Mouse (Mus musculus) heart, adult 2 months (tissue): ENCODE results near the gene Srsf7. TPM values are rescaled to one million over a fixed set of nuclear protein-coding genes. Genes with fewer than 3 reads are reported as not detected.

Source experiments
- DNase-seq, 2 experiments: peaks; one replicate each; pipeline ENCODE4 v3.0.0; 2021
- H3K27ac ChIP-seq: fragments of 200-600 bp; 2 replicates; pipeline ENCODE4 v1.8.1; 2022
- H3K27me3 ChIP-seq: fragments of 200-500 bp; 2 replicates; pipeline ENCODE4 v1.6.1; 2012; ENCODE audit warnings: mild to moderate bottlenecking, low read length, inconsistent platforms, mixed read lengths; ENCODE audit not compliant: control insufficient read depth, insufficient read depth
- H3K36me3 ChIP-seq: fragments of 200-500 bp; 2 replicates; pipeline ENCODE4 v1.6.1; 2012; ENCODE audit warnings: low read length, inconsistent platforms; ENCODE audit not compliant: control insufficient read depth, insufficient read depth
- H3K4me1 ChIP-seq: fragments of 200-500 bp; 2 replicates; pipeline ENCODE4 v1.6.1; 2011; ENCODE audit warnings: low read length; ENCODE audit not compliant: control insufficient read depth, insufficient read depth
- H3K4me3 ChIP-seq: fragments of 200-600 bp; 2 replicates; pipeline ENCODE4 v1.8.1; 2022
- H3K79me2 ChIP-seq: fragments of 200-500 bp; replicated peaks from 2 replicates; pipeline ENCODE4 v1.6.1; 2012; ENCODE audit warnings: mild to moderate bottlenecking, inconsistent platforms, low read length, moderate library complexity, mixed read lengths; ENCODE audit not compliant: control insufficient read depth, insufficient read depth
- H3K9ac ChIP-seq: fragments of 200-500 bp; 2 replicates; pipeline ENCODE4 v1.6.1; 2012; ENCODE audit warnings: low read depth, mild to moderate bottlenecking, control low read depth, inconsistent platforms, low read length, mixed read lengths
- CTCF ChIP-seq: fragments of 200-600 bp; IDR thresholded peaks from 2 replicates; pipeline ENCODE4 v1.8.1; 2022; ENCODE audit warnings: antibody characterized with exemption, mild to moderate bottlenecking, moderate library complexity
- EP300 ChIP-seq: fragments of 200-500 bp; IDR thresholded peaks from 2 replicates; pipeline ENCODE4 v1.6.1; 2011; ENCODE audit warnings: low read depth, low read length, control low read depth; ENCODE audit not compliant: insufficient read depth
- POLR2A ChIP-seq: fragments of 200-500 bp; IDR thresholded peaks from 2 replicates; pipeline ENCODE4 v1.6.1; 2011; ENCODE audit warnings: mild to moderate bottlenecking, low read depth, low read length, control low read depth; ENCODE audit not compliant: insufficient read depth
- WGBS: fragments of 180-500 bp; shearing (Covaris S2); methylation state at CpG from one replicate; pipeline ENCODE4 v1.1.7; 2018; 5-methylcytosine and 5-hydroxymethylcytosine counted together
- intact Hi-C: fragments of 180-260 bp; cut with DNase I; formaldehyde crosslinking; loops from one replicate; pipeline ENCODE4 v1.15.1; 2025
- polyA plus RNA-seq: library from polyadenylated mRNA; depleted of rRNA; stranded (reverse); fragments of >200 nt; gene quantifications from 2 replicates; pipeline ENCODE4 v1.2.3, GENCODE M21; 2012
- total RNA-seq, 2 experiments: library from RNA; stranded (reverse); gene quantifications; 2 replicates each; pipeline ENCODE4 v1.2.3; 2021

Gene Srsf7
- total and polyA plus RNA-seq, 3 experiments: 27.4 to 44.5 (median 38.5) TPM

- Histone ChIP-seq H3K79me2 (no peaks in the 10 kb centered on the region), H3K27me3 (no peaks in the 10 kb centered on the region), H3K9ac (no peak overlapping the region), H3K27ac (no peak overlapping the region), H3K4me1 (peaks cover 20% of the 10 kb centered on the region), H3K36me3 (no peaks in the 10 kb centered on the region; the same call in none of the 2 replicates), H3K4me3 (no peak overlapping the region)
- no peak for DNase-seq
- intact Hi-C loops: no loop called here
- WGBS: 45% methylated on average over 8 of the region's 8 CpGs
- TF ChIP-seq EP300 (no peak), POLR2A (no peak), CTCF (no peak)
Measured at GRCm38 (mm10) chr17:80163991-80164390, 43.1 kb downstream of the Srsf7 start.

DNA sequence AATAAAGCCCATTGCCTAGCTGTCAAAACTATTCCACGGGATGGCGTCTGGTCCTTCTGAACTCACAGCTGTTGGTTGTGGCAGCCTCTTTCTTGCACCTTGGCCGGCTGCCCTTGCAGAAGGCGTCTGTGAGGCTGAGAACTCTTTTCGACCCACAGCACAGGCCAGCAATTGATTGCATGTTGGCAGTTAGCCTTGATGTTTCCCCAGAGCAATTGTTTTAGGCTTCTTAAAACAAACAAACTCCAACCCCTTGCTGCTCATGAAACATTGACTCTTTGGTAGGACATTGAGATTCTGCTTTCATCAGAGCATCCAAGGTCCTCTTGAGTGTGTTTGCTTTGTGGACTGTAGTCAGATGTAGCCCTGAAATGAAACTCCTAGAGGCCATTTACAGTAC, 46.7 kb downstream of the Srsf7 start:
- no peak overlapping the region for H3K4me3 ChIP-seq
- H3K9ac ChIP-seq: no peak overlapping the region
- WGBS: 10% methylated on average over 5 of the region's 5 CpGs
- intact Hi-C loops: no loop called here
- no peaks in the 10 kb centered on the region for H3K27me3 ChIP-seq
- H3K4me1 ChIP-seq: peaks cover 11% of the 10 kb centered on the region
- TF ChIP-seq EP300 (peak; percentile 82), POLR2A (no peak), CTCF (peak; percentile 45)
- peak; percentile 82 to 89 for DNase-seq
- H3K36me3 ChIP-seq: no peaks in the 10 kb centered on the region; the same call in 1 of the 2 replicates
- no peaks in the 10 kb centered on the region for H3K79me2 ChIP-seq
- peak overlapping the region; percentile 40 for H3K27ac ChIP-seq

DNA sequence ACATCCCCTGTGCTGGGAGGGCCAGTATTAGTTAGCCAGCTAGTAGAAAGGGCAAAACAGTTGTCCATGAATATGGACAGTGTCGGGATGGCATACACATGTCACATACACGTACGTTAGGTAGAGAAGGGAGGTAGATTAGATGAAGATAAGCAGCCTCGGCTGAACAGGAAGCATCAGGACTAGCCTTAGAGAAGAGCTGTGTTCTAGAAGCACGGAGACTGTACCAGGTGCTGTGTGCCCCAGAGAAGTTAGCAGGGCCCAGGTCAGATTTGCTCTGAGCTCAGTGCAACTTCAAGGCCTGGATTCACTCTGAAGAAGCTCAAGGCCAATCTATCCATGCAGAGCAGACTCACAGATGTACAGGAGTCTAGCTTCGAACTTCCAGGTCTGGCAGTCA, 49.6 kb downstream of the Srsf7 start:
- peaks cover 6% of the 10 kb centered on the region for H3K4me1 ChIP-seq
- intact Hi-C loops: no loop called here
- H3K27ac ChIP-seq: no peak overlapping the region
- no peak overlapping the region for H3K4me3 ChIP-seq
- no peaks in the 10 kb centered on the region for H3K36me3 ChIP-seq
- no peaks in the 10 kb centered on the region for H3K79me2 ChIP-seq
- TF ChIP-seq POLR2A (no peak), EP300 (no peak), CTCF (no peak)
- no peak overlapping the region for H3K9ac ChIP-seq
- DNase-seq: no peak
- WGBS: 78% methylated on average over 6 of the region's 6 CpGs
- H3K27me3 ChIP-seq: no peaks in the 10 kb centered on the region

DNA sequence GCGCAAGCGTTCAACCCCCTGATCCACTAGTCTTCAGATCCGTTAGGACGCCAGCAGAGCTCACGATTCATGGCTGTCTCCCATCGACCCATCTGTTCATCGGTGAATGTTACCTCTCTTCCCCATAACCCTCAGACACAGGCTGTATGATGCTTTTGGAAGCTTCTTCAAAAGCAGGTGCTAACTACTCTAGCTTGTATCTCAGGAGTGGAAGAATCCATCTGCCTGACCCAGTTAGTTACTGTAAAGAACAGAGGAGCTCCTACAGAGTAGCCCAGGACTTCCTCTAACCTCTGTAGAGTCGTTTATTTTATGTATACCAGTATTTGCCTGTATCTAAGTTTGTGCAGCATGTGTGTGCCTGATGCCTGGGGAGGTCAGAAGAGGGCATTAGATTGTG, 50.2 kb downstream of the Srsf7 start:
- WGBS: 87% methylated on average over 8 of the region's 8 CpGs

GRCm38 (mm10) chr17:80153631-80154030, 53.5 kb downstream of the Srsf7 start:
- Histone ChIP-seq H3K27ac (no peak overlapping the region), H3K9ac (no peak overlapping the region), H3K4me3 (no peak overlapping the region), H3K27me3 (no peaks in the 10 kb centered on the region), H3K36me3 (no peaks in the 10 kb centered on the region), H3K4me1 (no peaks in the 10 kb centered on the region), H3K79me2 (no peaks in the 10 kb centered on the region)
- no peak for DNase-seq
- WGBS: 86% methylated on average over 2 of the region's 2 CpGs
- TF ChIP-seq POLR2A (no peak), CTCF (no peak), EP300 (no peak)
- intact Hi-C loops: no loop called here

More for the DNA sequence above, 50.2 kb downstream of the Srsf7 start:
- Histone ChIP-seq H3K4me3 (no peak overlapping the region), H3K79me2 (no peaks in the 10 kb centered on the region), H3K27ac (no peak overlapping the region), H3K4me1 (peaks cover 6% of the 10 kb centered on the region), H3K27me3 (no peaks in the 10 kb centered on the region), H3K36me3 (no peaks in the 10 kb centered on the region), H3K9ac (no peak overlapping the region)
- TF ChIP-seq CTCF (no peak), EP300 (no peak), POLR2A (no peak)
- intact Hi-C loops: no loop called here
- no peak for DNase-seq

DNA sequence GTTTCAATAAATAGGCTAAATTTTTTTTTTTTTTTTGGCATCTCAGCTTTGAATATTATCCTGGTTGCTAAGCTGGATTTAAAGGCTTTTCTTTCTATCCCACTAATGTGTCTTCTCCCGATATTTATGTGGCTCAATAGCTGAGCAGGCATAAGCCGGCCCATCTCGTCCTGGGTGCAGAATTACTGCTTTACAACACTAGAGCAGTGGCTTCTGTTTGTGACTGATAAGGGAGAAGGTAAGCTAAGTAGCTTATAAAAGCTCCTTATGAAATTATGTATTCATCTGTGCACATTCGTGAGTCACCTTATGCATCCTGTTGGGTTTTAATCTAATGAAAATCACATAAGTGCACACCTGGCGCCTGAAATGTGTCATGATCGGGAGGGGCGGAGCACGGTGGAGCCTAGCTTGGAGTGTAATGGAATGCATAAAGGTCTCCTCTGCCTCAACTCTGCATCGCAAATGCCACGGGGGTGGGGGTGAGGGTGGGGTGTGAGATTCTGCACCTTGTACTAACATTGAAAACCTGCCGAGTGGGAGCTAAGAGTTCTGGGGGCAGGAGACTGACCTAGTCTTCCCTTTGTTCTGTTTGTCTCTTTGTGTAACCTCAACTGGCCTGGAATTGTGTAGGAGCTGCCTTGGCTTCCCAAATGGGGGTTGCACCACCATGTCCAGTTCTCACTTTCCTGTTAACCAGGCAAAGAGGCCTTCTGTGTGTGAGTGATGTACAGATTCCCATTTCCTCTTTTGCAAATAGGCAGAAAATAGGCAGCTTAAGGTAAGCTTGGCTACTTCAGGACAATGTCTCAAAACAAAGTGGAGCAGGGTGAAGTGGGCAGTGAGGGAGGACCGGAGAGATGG, 54.1 kb downstream of the Srsf7 start:
- no peak overlapping the region for H3K4me3 ChIP-seq
- WGBS: 79% methylated on average over 12 of the region's 12 CpGs
- H3K36me3 ChIP-seq: no peaks in the 10 kb centered on the region
- H3K27me3 ChIP-seq: no peaks in the 10 kb centered on the region
- peaks cover 1% of the 10 kb centered on the region for H3K4me1 ChIP-seq
- H3K79me2 ChIP-seq: no peaks in the 10 kb centered on the region
- TF ChIP-seq POLR2A (no peak), CTCF (no peak), EP300 (no peak)
- H3K9ac ChIP-seq: no peak overlapping the region
- H3K27ac ChIP-seq: no peak overlapping the region
- intact Hi-C loops: no loop called here
- no peak for DNase-seq
